Mouse (Mus musculus): Measurements from ENCODE around the gene Vcan.
"Not testable (repeated sequence)": the region's sequence is repeated elsewhere in the genome, so short reads cannot be mapped to it uniquely, and the experiment has no call there.

Gene Vcan

DNA sequence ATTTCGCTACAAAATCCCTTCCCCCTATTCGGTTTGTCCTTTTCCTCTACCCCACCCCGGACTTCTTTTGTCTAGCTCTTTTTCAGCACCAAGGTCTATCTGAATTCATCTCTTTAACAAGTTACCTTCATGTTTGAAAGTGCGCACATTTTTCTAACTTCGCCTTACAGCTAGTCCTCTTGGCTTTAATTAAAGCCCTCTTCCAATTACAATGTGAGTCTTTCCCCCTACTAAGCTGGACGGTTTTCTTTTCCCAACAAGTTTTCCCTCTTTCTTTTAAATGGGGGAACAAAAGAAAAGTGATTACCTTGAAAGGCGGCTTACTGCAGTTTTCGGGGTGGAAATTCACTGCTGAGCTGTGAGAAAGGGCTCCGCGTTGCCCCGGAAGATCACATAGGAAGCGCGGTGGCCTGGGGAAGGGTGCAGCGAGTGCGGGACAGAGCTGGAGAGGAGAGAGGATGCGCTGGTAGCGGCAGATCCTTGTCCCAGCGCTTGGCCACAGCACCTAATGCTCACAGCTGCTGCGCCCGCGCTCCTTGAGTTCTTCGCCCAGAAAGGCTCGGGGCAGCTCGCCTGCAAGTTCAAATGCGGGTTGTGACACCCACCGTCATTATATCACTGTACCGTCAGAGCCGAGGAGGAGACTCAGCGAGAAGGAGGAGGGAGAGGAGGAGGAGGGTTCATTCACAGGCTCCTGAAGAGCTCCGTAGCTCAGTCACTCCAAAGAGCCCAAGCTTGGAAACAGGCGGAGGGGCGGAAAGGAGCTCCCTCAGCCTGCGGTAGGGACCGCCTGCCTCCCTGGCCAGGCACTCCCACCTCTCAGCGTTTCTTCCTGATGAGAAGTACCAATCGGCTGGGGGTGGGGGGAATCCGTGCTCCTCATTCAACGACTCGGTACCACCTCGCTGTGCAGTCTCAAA, at the start of gene Vcan:
Gene Vcan, minus strand, starts transcription at position 744 of the 920 bp plus-strand sequence.
- peak; percentile 15 for DNase-seq (ENCODE audit: low spot score)

GRCm38 (mm10) chr13:89791475-89791874, 49.2 kb upstream of the Vcan start:
- DNase-seq (ENCODE audit: low spot score) = no peak

DNA sequence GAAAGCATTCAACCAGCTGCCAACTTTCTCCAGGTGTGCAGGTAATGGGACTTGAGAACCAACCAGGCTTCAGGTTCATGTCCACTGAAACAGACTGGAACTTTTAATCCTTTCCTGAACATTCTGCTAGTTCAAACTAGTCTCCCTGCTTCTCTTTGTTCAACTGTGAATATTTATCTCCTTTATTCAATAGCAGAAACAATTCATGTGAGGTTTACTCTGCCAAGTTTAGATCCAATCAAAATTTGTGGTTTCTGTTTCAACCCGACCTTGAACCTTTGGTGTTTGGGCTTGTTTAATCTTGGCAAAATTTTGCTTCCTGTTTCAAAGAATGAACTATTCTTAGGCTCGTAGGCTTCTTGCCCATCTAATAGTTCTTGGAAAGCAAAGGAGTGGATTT, 40.6 kb upstream of the Vcan start:
- DNase-seq (ENCODE audit: low spot score) = no peak

DNA sequence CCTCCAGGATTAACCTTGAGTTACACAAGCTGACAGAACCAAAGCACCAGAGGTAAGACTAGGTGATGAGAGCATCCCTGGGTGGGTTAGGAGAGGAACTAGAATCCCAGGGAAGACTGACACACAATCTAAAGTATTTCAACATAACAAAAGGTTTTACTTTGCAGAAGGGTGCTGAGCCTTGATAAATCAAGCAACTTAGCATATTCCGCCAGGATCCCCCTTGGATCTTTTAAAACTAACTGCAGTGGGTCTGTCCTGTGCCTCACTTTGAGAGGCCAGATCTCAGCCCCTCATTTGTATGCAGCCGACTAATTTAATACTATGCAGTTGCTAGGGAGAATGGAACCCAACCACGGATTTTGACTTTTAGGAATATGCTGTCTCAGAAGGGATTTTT, 38.0 kb upstream of the Vcan start:
- DNase-seq (ENCODE audit: low spot score) = no peak

DNA sequence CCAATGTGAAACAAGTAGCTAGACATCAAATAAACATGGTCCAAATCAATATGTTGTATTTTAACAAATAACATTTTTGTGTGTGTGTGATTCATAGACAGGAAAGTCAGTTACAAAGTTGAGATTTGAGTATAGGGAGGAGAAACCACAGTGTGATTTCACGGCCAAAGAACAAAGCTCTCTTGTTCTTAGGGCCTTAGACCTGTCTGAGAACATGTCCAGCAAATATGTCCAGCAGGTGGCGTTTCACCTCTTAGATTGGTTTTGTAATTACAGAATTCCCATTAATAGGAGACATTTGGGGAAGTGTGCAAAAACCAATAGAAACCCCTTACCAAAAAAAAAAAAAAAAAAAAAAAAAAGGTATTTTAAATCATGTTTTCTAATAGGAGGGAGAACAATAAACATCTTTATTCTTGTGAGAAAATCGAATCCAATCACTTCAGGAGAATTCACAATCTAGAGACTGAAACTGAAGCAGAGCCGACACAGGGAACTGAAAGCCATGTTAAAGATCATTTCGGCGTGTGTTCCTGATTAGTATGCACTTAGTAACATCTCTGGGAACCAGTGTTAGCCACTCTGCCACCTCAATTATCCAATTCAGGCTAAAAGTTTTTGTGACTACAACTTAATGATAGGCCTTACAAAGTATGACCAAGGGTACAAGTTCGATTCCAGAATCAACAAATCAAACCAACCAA, 37.1 kb upstream of the Vcan start:
- peak; percentile 78 for DNase-seq (ENCODE audit: low spot score)

- DNase-seq (ENCODE audit: low spot score) = no peak
Observed at GRCm38 (mm10) chr13:89777764-89778163, 35.5 kb upstream of the Vcan start.

DNA sequence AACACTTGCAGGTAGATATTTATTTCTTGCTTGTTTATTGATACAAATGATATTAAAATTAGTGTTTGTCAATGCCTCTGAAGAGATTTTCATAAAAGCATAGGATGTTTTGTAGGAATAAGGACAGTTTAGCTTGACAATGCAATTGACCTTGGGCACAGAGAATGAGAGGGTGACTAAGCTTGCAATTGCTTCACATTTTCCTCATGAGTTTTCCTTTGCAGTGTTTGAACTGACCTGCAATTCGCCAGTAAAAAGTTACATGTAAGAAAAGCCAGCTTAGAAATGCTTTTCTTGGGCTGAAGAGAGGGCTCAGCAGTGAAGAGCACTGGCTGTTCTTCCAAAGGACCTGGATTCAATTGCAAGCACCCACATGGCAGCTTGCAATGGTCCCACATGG, 34.8 kb upstream of the Vcan start:
- no peak for DNase-seq (ENCODE audit: low spot score)

DNA sequence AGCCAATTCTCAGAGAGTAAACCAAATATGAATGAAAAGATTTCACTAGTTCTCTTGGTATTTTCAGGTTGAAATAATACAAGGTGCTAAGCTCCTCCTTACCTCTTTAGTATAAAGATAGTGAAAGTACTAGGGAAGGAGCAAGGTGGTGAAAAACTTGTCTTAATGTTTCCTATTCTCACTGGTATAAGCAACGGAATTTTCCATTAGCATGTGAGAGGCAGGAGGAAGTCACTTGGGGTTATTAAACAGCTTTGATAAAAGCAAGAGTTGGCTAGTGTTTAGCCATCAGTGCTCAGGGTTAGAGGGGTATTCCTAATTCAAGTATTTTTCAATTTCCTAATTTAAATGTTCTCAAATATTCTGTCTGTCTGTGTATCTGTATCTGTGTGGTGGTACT, 24.2 kb upstream of the Vcan start:
- DNase-seq (ENCODE audit: low spot score) = no peak

- no peak for DNase-seq (ENCODE audit: low spot score)
Observed at GRCm38 (mm10) chr13:89765966-89766365, 23.7 kb upstream of the Vcan start.

DNA sequence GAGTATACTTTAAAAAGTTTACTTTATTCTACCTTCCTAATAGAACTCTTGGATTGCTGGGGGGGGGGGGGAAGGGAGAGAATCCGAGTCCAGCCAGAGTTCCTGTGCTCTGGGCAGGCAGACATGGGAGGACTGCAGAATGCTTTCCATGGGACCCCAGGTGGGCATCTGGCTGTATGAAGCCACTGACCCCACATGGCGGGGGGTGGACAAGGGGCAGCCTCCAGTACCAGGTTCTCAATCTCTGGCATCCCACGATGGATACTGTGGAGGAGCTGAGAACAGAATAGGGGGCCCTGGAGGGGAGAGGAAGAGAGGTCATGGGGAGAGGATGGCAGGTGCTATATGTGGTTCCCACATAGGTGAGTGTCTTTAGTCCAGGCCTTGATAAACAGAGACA, 20.0 kb upstream of the Vcan start:
- DNase-seq (ENCODE audit: low spot score) = no peak

GRCm38 (mm10) chr13:89756347-89756746, 14.0 kb upstream of the Vcan start:
- no peak for DNase-seq (ENCODE audit: low spot score)

GRCm38 (mm10) chr13:89750562-89750961, 8.3 kb upstream of the Vcan start:
- not testable (repeated sequence) for DNase-seq (ENCODE audit: low spot score)

GRCm38 (mm10) chr13:89743201-89743600, 892 bp upstream of the Vcan start:
- DNase-seq (ENCODE audit: low spot score) = no peak

DNA sequence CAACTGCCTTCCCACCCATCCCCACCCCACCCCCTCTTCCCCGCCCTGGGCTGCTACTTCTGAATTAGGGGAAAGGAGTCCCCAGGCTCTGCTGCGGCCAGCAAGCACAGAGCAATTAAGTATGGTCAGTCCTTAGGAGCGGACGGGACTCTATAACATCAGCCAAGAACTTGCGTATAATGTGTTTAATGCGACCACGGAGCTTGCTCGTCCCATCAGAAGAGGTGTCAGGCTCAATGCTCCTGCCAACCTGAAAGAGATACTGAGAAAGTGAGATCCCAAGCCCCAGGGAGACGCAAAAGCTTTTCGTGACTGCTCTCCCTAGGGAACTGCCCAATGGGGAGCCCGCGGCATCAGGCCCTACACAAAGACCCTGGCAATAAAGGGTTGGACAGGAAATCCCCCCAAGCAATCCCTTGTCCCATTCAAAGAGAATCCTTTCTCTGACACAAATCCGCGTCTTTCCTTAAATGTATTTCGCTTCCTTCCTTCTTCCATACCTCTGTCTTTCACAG, 434 bp upstream of the Vcan start:
- no peak for DNase-seq (ENCODE audit: low spot score)

GRCm38 (mm10) chr13:89741116-89741551, 1.2 kb downstream of the Vcan start:
- DNase-seq (ENCODE audit: low spot score) = no peak

GRCm38 (mm10) chr13:89740243-89741115, 1.8 kb downstream of the Vcan start:
- peak; percentile 77 for DNase-seq (ENCODE audit: low spot score)

DNA sequence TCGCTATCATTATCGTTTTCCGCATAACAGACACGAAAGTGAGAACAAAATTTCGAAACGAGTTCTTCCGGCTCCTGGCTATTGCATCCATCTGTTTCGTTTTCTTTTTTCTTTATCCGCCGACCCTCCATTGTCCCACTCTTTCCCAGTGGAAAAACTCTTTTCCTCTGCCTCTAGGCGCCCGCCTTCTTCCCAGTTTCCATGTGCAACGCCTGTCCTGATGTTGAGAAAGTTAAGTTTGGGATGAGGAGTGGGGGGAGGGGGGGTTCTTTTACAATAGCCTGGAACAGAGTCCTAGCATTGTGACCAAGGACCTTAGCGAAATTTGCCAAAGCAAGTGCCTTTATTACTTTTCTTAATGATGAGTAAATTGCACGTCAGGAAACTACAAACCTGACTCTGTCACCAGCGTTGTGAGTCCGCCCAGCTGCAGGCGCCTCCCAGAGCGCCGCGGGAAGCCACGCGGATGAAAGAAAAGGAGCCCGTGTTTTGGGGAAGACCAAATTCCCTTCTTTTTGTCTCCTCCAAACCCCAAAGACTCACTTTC, 2.5 kb downstream of the Vcan start:
- no peak for DNase-seq (ENCODE audit: low spot score)

DNA sequence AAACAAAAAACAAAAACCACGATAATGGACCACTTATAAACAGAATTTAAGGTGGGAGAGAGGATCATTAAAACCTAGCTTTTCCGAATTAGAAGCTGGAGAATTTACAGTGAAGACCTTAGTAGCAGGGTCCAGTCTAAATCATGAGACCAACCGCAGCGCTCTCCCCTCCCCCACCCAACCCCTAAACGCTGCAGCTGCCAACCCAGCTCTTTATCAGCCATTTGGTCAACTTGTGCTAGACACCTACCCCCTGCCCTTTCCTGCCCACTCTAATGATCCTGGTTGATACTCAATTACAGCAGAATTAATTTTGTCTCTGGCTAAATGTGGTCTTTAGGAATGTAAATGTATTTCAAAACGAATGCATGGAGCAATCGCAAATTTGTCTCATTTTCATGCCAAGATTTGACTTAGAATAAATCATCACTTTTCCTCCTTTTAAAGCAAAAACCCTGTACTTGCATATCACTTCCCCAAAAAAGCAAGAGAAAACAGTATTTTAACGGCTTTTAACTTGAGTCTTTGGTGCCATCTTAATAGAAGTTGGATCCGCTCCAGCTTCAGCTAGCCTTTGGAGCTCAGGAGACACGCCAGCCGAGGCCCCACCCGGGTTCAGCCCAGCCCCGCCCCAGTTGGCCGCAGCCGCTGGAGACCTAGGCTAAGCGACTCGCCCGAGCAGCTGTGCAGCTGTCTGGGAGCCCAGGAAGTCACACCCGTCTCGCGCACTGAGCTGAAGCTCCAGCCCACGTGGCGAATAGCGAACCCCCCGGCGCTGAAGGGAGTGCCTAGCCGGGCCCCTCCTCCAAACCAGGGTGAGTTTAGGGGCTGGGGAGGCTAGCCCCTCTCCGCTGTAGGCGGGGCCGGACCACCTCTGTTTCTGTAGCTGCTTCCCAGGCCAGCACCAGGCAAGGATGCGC, 3.3 kb downstream of the Vcan start:
- DNase-seq (ENCODE audit: low spot score) = peak; percentile 33

GRCm38 (mm10) chr13:89738275-89738674, 4.0 kb downstream of the Vcan start:
- no peak for DNase-seq (ENCODE audit: low spot score)

DNA sequence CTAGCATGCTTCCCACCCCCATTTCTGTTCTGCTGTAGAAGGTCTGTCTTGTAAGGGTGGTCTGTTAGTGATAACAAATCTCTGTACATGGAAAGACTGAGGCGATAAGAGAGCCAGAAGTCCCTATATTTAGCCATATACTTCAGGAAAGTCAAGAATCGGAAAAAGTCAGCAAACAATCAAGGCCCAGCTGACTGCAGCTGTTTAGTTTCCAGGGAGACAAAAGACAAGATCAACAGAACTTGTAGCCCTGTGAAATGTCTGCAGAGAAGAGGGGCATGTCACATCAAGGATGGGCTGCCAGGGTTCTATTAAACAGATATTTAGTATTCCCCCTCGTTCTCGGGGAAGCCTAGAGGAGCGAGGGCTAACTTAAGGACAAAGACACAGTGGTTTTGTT, 7.2 kb downstream of the Vcan start:
- no peak for DNase-seq (ENCODE audit: low spot score)

DNA sequence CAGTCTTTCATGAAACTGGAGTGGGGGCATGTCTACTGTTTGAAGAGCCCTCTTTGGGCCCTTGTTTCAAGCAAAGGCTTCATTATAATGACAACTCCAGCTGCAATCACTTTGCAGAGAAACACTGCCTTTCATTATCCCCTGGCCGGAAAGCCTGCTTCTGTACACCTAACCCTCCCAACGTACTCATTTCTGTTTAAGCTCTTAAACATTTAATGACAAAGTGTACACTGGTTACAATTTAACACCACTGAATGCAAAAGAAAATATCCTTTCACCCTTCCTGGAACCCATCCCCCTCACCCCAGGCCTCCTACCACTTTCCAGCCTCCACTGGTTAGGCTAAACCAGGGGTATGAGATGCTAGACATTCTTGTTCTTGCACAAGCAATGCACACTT, 15.8 kb downstream of the Vcan start:
- no peak for DNase-seq (ENCODE audit: low spot score)
